Mouse (Mus musculus): ENCODE measurements around the gene Cntn6. TPM values are rescaled to one million over a fixed set of nuclear protein-coding genes. Genes with fewer than 3 reads are reported as not detected.

The Cntn6 gene
- total RNA-seq, 1 experiment from 2014 or later, result not detected

DNA sequence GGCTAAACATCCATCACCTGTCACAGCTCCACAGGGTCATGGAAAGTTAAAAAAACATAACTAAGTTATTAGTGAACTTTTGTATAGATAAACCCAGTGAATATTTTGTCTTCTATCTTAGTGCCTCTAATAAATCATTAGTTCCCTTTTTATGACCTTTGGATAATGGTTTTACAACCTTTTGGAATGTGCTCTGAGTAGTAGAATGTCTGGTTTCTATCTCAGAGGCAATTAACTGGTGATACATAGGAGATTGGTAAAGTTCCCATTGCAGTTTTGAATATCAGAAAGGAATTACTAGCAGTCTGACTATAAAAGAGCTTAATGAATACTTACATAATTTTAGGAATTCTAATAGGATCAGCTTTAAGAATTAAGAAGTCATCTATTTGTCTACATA, 265.5 kb downstream of the Cntn6 start:
- DNase-seq, result no peak

- DNase-seq, result no peak
These were observed 268.6 kb downstream of the Cntn6 start for GRCm38 (mm10) chr6:104761226-104761625.

DNA sequence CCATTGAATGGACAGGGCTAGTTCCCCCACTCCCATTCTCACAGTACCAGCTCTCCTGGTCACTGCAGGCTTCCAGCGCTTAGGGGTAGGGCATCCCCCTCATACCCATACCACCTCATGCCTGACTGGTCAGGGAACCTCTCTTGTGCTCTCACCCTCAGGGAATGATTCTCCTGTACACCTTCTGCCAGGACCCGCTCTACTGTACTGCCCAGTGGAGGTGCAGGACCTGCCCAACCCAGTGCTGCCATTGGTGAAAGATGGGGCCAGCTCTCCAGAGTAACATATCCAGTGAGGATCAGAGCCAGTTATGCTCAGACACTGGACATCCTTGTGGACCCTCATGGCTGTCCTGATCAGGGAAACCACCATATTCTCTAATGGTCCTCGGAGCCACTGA, 291.3 kb downstream of the Cntn6 start:
- DNase-seq, result no peak

- no peak for DNase-seq
These were observed 294.9 kb downstream of the Cntn6 start for GRCm38 (mm10) chr6:104787502-104787901.

DNA sequence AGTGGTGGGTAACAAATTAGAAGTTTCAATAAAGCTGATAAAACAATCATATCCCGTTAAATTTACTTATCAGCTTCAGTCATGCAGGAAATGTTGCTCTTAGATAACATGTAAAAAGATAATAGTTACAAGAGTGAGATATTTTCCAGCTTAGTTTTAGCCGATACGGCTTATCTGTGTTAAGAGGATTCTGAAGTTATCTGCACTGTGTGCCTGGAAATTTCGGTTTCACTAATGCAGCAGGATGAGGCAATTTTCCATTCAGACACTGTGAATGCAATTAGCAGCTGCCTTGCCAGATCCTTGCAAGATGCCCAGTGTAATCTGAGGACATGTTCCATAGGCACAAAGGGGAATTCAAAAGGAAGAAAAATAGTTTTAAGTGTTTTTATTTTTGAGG, 315.9 kb downstream of the Cntn6 start:
- DNase-seq, result no peak

GRCm38 (mm10) chr6:104815610-104816009, 323.0 kb downstream of the Cntn6 start:
- no peak for DNase-seq

GRCm38 (mm10) chr6:104879711-104880110, 387.1 kb downstream of the Cntn6 start:
- no peak for DNase-seq

DNA sequence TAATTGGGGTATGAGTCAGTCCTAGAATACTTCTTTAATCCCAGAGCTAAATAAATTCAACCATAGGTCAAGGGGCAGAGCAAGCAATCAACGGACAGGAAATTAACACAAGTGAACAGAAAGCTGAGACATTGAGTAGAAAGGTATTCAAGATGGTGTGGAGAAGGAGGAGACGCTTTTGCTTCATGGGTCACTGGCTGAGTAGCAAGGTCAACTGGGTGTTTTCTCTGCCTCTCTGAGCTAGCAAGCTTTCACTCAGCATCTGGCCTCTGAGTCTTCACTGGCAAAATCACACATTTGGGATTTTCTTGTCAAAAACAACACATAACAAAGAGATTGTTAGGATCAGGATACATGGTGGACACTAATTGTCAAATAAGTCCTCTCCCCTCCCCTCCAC, 391.4 kb downstream of the Cntn6 start:
- DNase-seq, result no peak

GRCm38 (mm10) chr6:104885829-104886228, 393.2 kb downstream of the Cntn6 start:
- DNase-seq, result no peak

DNA sequence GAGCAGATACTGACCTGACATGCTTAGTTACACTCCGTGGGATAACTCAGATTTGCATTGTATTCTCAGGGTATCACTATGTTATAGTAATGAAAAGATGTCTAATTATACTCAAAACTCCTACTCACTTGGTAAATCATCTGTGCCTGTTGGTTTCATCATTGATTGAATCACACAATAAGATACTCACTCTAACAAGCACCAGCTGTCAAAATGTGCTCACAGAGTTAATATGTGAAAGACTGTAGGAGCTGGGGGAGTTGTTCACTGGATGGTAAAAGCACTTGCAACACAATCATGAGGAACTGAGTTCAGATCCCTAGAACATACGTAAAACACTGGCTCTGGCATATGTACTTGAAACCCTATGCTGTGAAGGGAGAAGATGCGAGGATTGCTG, 398.5 kb downstream of the Cntn6 start:
- DNase-seq, result no peak
